Mouse (Mus musculus): ENCODE data around the gene Aifm3. TPM values are rescaled to one million over a fixed set of nuclear protein-coding genes. Genes with fewer than 3 reads are reported as not detected.
"Not testable (repeated sequence)": the region's sequence is repeated elsewhere in the genome, so short reads cannot be mapped to it uniquely, and the experiment has no call there.

The Aifm3 gene
- polyA plus RNA-seq, 1 experiment from 2014 or later = 5.4 TPM

DNA sequence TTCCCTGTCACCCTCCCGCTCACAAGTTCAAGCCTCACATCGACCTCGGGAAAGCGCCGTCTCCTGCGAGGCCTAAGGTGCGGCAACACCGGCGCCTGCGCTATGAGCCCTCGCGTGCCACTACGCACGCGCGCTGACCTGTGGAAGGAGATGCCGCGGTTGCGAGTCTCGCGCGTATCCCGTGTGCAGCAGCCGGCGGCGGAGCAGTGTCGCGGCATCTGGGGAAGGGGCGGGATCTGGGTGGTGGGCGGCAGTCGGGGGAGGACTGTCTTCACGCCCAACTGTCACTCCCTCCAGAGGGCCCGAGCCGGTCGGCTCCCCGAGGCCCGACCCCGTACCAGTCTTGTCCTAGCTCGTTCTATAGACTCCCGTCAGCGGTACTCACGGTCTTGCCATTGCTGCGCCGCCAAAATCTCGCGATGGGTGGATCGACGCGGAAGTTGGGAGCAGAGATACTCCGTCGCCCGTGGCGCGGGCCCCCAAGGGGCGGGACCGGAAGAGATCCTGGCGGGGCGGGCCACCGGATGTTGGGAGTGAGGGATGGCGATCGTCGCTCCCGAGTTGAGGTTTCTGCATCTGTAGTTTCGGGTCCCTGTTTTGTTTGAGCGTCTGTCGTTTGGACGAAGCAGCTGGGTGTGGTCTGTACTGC, 41.4 kb downstream of the Aifm3 start, which contains the start of gene Thap7:
TSS of gene Thap7 (minus strand) at position 497 of the 649 bp plus-strand sequence.
- WGBS = under 1% methylated on average over 67 of the region's 67 CpGs
- H3K4me2 ChIP-seq (replicated peaks) = peak within 1 kb of the TSS; percentile 77

DNA sequence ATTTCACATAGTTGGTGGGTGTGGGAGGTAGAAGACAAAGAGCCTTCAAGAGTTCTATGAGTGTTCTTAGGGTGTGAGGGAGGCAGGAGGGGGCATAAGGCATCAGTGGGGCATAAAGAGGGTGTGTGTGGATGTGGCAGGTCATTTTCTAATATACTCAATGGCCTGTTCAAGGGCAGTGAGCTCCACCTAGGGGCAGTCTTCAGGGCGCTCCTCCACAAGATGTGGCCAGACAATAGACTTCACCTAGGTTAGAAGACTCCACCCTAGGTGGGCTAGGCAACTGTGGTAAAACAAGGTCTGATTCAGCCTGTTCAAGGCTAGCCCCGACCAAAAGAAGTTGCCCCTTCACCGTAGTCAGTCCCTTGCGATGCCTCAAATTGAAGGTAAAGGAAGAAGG, 42.9 kb downstream of the Aifm3 start:
- H3K27ac ChIP-seq = no peak overlapping the region
- no peak overlapping the region; the same call in 1 of the 2 replicates for H3K4me3 ChIP-seq (replicated peaks)
- H3K4me2 ChIP-seq (replicated peaks) = no peak overlapping the region
- H3K27me3 ChIP-seq (replicated peaks) = no peaks in the 10 kb centered on the region
- no peak overlapping the region for H3K9ac ChIP-seq
- no peak for ATAC-seq
- peaks cover 14% of the 10 kb centered on the region for H3K36me3 ChIP-seq
- H3K9me3 ChIP-seq = no peaks in the 10 kb centered on the region
- 62% methylated on average over 4 of the region's 4 CpGs for WGBS
- peaks cover 17% of the 10 kb centered on the region for H3K4me1 ChIP-seq (replicated peaks)

More for the DNA sequence above, 41.4 kb downstream of the Aifm3 start, which contains the start of gene Thap7:
- H3K36me3 ChIP-seq = peaks cover 26% of the 10 kb centered on the region
- H3K4me3 ChIP-seq (replicated peaks) = peak within 1 kb of the TSS; percentile 70
- peak within 1 kb of the TSS; percentile 81 for H3K9ac ChIP-seq
- H3K4me1 ChIP-seq (replicated peaks) = peaks cover 17% of the 10 kb centered on the region
- H3K27ac ChIP-seq = peak within 1 kb of the TSS; percentile 98
- peak; percentile 97 for ATAC-seq
- no peaks in the 10 kb centered on the region for H3K27me3 ChIP-seq (replicated peaks)
- no peaks in the 10 kb centered on the region for H3K9me3 ChIP-seq

DNA sequence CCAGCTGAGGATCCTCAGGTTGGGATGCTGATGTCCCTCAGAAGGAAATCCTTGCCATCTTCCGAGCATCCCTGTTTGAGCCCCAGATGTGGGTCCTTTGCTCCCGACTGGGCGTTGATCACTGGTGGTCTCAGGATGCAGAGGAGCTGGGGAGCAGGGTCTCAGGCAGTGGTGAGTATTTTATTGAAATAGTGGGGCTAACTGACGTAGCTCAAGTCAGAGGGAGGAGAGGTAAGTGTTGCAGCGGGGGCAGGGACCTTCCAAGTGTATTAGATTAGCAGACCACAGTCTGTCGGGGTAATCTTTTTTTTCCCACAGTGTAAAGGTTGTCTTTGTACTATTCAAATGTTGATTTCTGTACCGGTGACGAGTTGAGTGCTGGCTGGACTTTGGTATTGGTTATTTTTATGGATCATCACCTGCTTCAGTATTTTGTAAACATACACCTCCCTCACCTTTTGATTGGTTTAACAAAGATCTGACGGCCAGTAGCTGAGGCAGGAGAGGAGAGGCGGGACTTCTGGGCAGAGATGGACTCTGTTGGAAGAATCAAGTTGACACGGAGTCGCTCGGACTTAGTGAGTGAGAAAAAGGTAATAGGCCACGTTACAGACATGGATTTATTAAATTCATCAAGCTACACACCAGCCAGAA, 43.4 kb downstream of the Aifm3 start:
- Histone ChIP-seq H3K4me2 (replicated peaks) (no peak overlapping the region), H3K27ac (no peak overlapping the region), H3K9ac (no peak overlapping the region), H3K9me3 (no peaks in the 10 kb centered on the region), H3K4me3 (replicated peaks) (no peak overlapping the region), H3K36me3 (peaks cover 10% of the 10 kb centered on the region), H3K27me3 (replicated peaks) (no peaks in the 10 kb centered on the region), H3K4me1 (replicated peaks) (peaks cover 17% of the 10 kb centered on the region)
- ATAC-seq = no peak
- 70% methylated on average over 14 of the region's 14 CpGs for WGBS

DNA sequence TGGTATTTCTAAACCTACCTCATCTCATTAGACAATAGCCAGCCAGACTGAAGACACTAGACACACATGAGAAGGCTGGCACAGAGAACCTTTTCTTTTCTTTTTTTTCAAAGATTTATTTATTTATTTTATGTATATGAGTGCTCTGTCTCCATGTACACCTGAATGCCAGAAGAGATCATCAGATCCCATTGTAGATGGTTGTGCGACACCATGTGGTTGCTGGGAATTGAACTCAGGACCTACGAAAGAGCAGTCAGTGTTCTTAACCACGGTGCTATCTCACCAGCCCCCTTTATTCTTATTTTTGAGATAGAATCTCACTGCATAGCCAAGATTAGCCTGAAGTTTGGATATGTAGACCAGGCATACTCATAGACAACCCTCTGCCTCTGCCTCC, 47.2 kb downstream of the Aifm3 start:
- WGBS = 89% methylated on average over 3 of the region's 3 CpGs

DNA sequence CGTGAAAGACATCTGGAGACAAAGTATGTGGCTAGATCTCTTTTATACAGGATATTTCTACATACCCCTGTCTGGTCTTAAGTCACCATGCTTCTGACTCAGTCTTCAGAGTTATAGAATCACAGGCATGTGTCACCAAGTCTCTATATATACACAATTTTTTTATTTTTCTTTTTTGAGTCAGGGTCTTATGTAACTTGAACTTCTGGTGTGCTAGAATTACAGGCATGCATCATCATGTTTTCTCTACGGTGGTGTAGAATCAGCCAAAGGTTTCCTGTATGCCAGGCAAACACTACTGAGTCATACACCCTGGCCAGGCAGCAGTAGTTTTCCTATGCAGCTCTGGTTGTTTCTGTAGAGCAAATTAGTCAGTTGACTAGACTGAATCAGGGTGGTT, 53.2 kb downstream of the Aifm3 start:
- Histone ChIP-seq H3K9ac (no peak overlapping the region), H3K27me3 (replicated peaks) (no peaks in the 10 kb centered on the region), H3K9me3 (no peaks in the 10 kb centered on the region), H3K27ac (no peak overlapping the region), H3K4me1 (replicated peaks) (no peaks in the 10 kb centered on the region), H3K36me3 (no peaks in the 10 kb centered on the region), H3K4me2 (replicated peaks) (no peak overlapping the region), H3K4me3 (replicated peaks) (no peak overlapping the region)
- 78% methylated on average over 2 of the region's 2 CpGs for WGBS
- ATAC-seq = no peak

More for the DNA sequence above, 47.2 kb downstream of the Aifm3 start:
- H3K9me3 ChIP-seq = no peaks in the 10 kb centered on the region
- no peak overlapping the region for H3K27ac ChIP-seq
- H3K4me3 ChIP-seq (replicated peaks) = no peak overlapping the region
- H3K36me3 ChIP-seq = no peaks in the 10 kb centered on the region
- no peaks in the 10 kb centered on the region for H3K27me3 ChIP-seq (replicated peaks)
- no peak overlapping the region for H3K9ac ChIP-seq
- no peak for ATAC-seq
- H3K4me2 ChIP-seq (replicated peaks) = no peak overlapping the region
- peaks cover 4% of the 10 kb centered on the region for H3K4me1 ChIP-seq (replicated peaks)

DNA sequence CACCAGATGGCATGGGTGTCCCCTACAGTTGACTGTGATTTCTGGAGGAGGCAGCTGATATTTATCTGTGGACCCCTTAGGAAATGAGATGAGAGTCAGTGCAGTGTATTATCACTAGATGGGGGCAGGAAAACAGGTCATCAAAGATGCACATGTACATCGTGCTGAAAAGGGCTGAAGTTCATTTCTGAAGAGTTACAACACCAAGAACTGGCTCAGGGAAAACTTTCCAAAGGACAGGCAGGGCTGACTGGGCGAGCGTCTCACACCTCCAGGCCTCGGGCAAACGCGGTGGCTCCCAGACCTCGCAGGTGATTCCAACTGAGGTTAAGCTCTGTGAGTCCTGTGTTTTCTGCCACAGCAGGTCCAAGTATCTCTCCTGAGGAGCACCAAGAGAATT, 63.4 kb downstream of the Aifm3 start:
- whole genome bisulfite sequencing = 72% methylated on average over 7 of the region's 7 CpGs
- no peak for ATAC-seq
- H3K27me3 ChIP-seq (replicated peaks) = no peaks in the 10 kb centered on the region
- H3K4me3 ChIP-seq (replicated peaks) = no peak overlapping the region
- H3K27ac ChIP-seq = no peak overlapping the region
- H3K9me3 ChIP-seq = no peaks in the 10 kb centered on the region
- no peak overlapping the region for H3K9ac ChIP-seq
- peaks cover 16% of the 10 kb centered on the region for H3K4me1 ChIP-seq (replicated peaks)
- H3K36me3 ChIP-seq = no peaks in the 10 kb centered on the region
- H3K4me2 ChIP-seq (replicated peaks) = no peak overlapping the region

DNA sequence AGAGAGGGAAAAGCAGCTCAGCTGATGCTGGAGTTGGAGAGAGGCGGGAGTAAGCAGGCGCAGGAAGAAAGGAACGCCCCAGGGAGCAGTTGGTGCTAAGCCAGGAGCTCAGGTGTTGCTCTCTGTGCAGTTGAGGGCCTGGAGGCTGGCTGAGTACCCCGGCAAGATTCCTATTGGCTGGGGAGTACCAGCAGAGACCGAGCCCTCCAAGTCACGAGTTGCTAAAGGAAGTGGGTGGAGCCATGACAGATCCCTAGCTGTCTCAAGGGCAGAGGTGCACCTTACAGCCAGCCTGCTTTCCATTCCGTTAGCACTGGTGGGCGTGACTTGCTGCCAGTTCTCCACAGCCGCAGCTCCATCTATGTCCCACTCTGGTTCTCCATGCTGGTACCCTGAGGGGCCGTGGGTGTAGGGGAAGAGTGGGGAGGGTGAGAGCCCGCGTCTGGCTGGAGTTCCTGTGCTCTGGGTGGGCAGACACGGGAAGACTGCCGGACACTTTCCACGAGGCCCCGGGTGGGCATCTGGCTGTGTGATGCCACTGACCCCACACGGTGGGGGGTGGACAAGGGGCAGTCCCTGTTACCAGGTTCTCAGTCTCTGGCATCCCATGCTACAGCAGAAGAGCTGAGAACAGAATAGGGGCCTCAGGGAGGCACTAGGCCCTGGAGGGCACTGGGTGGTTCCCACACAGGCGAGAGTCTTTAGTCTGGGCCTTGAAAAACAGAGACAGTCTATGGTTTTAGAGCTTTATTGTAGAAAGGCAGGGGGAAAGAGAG, 64.7 kb downstream of the Aifm3 start:
- Histone ChIP-seq H3K4me1 (replicated peaks) (peaks cover 27% of the 10 kb centered on the region), H3K4me2 (replicated peaks) (peak overlapping the region; percentile 57), H3K9ac (0 out of 2 replicates have a peak overlapping the region, but pooled peaks have one; percentile 4), H3K27me3 (replicated peaks) (no peaks in the 10 kb centered on the region), H3K36me3 (no peaks in the 10 kb centered on the region), H3K27ac (peak overlapping the region; percentile 55), H3K4me3 (replicated peaks) (0 out of 2 replicates have a peak overlapping the region, but pooled peaks have one; percentile 1), H3K9me3 (no peaks in the 10 kb centered on the region)
- peak; percentile 96 for ATAC-seq
- WGBS = 10% methylated on average over 18 of the region's 18 CpGs

DNA sequence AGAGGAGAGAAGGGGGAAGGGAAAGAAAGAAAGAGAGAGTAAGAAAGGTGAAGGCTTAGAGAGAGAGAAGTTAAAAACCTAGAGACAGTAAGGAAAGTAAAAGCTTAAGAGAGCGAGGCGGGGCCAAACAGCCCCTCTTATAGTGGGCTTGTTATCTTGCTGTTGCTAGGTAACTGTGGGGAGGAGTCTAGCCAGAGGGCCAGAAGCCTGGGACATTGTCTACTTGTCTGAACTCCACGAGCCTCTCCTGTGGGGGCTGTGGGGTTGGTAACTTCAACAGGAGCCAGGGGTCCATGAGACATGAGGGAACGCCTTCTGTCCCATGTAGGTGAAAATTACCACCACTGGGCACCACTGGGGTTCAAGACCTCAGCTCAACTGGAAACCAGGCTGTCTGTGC, 65.3 kb downstream of the Aifm3 start:
- H3K36me3 ChIP-seq; H3K9me3 ChIP-seq; H3K27me3 ChIP-seq (replicated peaks); H3K4me3 ChIP-seq (replicated peaks): not testable (repeated sequence)
- Histone ChIP-seq H3K4me2 (replicated peaks) (peak overlapping the region; percentile 57), H3K9ac (0 out of 2 replicates have a peak overlapping the region, but pooled peaks have one; percentile 8), H3K27ac (peak overlapping the region; percentile 55; the same call in 1 of the 2 replicates), H3K4me1 (replicated peaks) (peaks cover 32% of the 10 kb centered on the region)
- ATAC-seq = peak; percentile 22; the same call in 1 of the 2 replicates
- WGBS = 24% methylated on average over 4 of the region's 4 CpGs

DNA sequence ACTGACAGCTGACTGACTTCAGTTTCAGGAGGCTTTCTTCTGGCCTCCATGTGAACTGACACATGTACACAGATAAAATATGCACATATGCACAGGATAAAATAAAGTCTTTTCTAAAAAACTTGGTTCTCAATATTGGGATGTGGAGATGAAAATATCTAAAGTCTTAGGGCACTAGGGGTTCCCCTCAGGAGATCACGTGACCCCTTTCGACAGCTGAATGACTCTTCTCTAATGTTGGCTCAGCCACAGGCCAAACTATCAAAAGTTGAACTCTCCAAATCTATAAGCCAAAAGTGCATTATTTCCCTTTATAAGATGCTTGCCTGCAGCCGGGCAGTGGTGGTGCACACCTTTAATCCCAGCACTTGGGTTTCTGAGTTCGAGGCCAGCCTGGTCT, 66.8 kb downstream of the Aifm3 start:
- Histone ChIP-seq H3K4me2 (replicated peaks) (no peak overlapping the region), H3K36me3 (no peaks in the 10 kb centered on the region), H3K4me1 (replicated peaks) (peaks cover 39% of the 10 kb centered on the region), H3K9me3 (no peaks in the 10 kb centered on the region), H3K27ac (no peak overlapping the region), H3K27me3 (replicated peaks) (no peaks in the 10 kb centered on the region), H3K4me3 (replicated peaks) (no peak overlapping the region), H3K9ac (no peak overlapping the region)
- 83% methylated on average over 4 of the region's 4 CpGs for WGBS
- ATAC-seq = no peak

DNA sequence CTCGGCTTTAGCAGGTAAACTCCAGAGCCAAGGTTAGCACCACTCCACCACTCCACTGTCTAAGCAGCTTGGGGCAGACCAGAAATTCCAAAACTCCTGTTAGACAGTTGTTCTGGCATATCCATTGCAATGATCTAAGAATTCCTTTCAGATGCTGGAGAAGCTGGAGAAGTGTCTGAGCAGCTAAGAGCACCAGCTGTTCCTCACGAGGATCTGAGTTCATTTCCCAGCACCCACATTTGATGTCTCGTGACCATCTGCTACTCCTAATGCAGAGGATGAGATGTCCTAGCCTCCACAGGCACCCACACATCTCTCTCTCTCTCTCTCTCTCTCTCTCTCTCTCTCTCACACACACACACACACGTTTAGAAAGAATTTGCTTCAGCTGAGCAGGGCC, 67.5 kb downstream of the Aifm3 start:
- no peak for ATAC-seq
- Histone ChIP-seq H3K9me3 (no peaks in the 10 kb centered on the region), H3K4me3 (replicated peaks) (no peak overlapping the region), H3K27me3 (replicated peaks) (no peaks in the 10 kb centered on the region), H3K4me1 (replicated peaks) (peaks cover 45% of the 10 kb centered on the region), H3K36me3 (no peaks in the 10 kb centered on the region), H3K27ac (no peak overlapping the region), H3K9ac (no peak overlapping the region), H3K4me2 (replicated peaks) (no peak overlapping the region)
- 50% methylated on average over 4 of the region's 4 CpGs for WGBS

Measured in intestine, embryonic 15.5 days (tissue).